ENCODE assay signal across 14 mouse cellular contexts in genomic region chr14:76836926-76837516, GRCm38 (mm10).
A peak's percentile ranks its signal among the peaks of the same experiment; 100 is the strongest.
DNase-seq lines count a peak whose midpoint lies in the region; ATAC-seq and TF ChIP-seq lines count a peak whose summit lies in the region.
"Had no signal": no experiment of that assay in that cellular context is flagged by ENCODE, and none has a peak within 500 bp of the region (broad histone marks: within the 10 kb centered on the region; RNA-seq: fewer than 3 reads in every experiment).

No protein-coding gene starts in this region.

- H3K27ac ChIP-seq in embryonic facial prominence, embryonic 12.5 days: peak overlapping the region; percentile 38; the same call in 1 of the 2 replicates
- no peak overlapping the region for H3K27ac ChIP-seq in embryonic facial prominence, embryonic 10.5 days (replicated peaks)
- 0 out of 2 replicates have a peak overlapping the region, but pooled peaks have one; percentile 43 for H3K27ac ChIP-seq in liver, embryonic 11.5 days (ENCODE audit: low read depth, low read length)
- no peak overlapping the region for H3K27ac ChIP-seq in liver, embryonic 12.5 days
- peak overlapping the region; percentile 9; the same call in 1 of the 2 replicates for H3K27ac ChIP-seq in limb, embryonic 14.5 days (replicated peaks; ENCODE audit: low read depth, low read length)
- H3K27ac ChIP-seq: heart, embryonic 13.5 days; limb, embryonic 12.5 days had no signal

- no peaks in the 10 kb centered on the region for H3K9me3 ChIP-seq in embryonic facial prominence, embryonic 12.5 days
- H3K9me3 ChIP-seq in embryonic facial prominence, embryonic 10.5 days: no peaks in the 10 kb centered on the region
- no peaks in the 10 kb centered on the region for H3K9me3 ChIP-seq in liver, embryonic 11.5 days (ENCODE audit: control insufficient read depth, low read length)
- no peaks in the 10 kb centered on the region for H3K9me3 ChIP-seq in liver, embryonic 12.5 days (replicated peaks)
- no peaks in the 10 kb centered on the region for H3K9me3 ChIP-seq in limb, embryonic 14.5 days (ENCODE audit: control insufficient read depth, low read length)
- H3K9me3 ChIP-seq: heart, embryonic 13.5 days; limb, embryonic 12.5 days had no signal

- H3K4me1 ChIP-seq in embryonic facial prominence, embryonic 12.5 days: 0 out of 2 replicates have a peak, but pooled peaks cover 5% of the 10 kb centered on the region
- 0 out of 2 replicates have a peak, but pooled peaks cover 4% of the 10 kb centered on the region for H3K4me1 ChIP-seq in embryonic facial prominence, embryonic 10.5 days
- no peaks in the 10 kb centered on the region for H3K4me1 ChIP-seq in liver, embryonic 11.5 days (replicated peaks; ENCODE audit: control insufficient read depth, insufficient read depth, low read length)
- H3K4me1 ChIP-seq in liver, embryonic 12.5 days: no peaks in the 10 kb centered on the region
- H3K4me1 ChIP-seq in limb, embryonic 14.5 days (ENCODE audit: control insufficient read depth, insufficient read depth, low read length): peaks cover 10% of the 10 kb centered on the region; the same call in 1 of the 2 replicates
- H3K4me1 ChIP-seq: heart, embryonic 13.5 days had no signal

- TF ChIP-seq POLR2A in limb, embryonic 14.5 days (IDR thresholded peaks at IDR 0.05; ENCODE audit: borderline replicate concordance, extremely low read depth, insufficient read depth, insufficient read length): no peak

- no peaks in the 10 kb centered on the region for H3K27me3 ChIP-seq in embryonic facial prominence, embryonic 12.5 days
- no peaks in the 10 kb centered on the region for H3K27me3 ChIP-seq in embryonic facial prominence, embryonic 10.5 days (replicated peaks; ENCODE audit: low read depth, poor library complexity, severe bottlenecking)
- no peaks in the 10 kb centered on the region for H3K27me3 ChIP-seq in liver, embryonic 11.5 days (replicated peaks; ENCODE audit: control insufficient read depth, insufficient read depth, low read length)
- H3K27me3 ChIP-seq in liver, embryonic 12.5 days (replicated peaks): no peaks in the 10 kb centered on the region
- H3K27me3 ChIP-seq in limb, embryonic 14.5 days (ENCODE audit: control insufficient read depth, insufficient read depth, low read length): no peaks in the 10 kb centered on the region
- H3K27me3 ChIP-seq: heart, embryonic 13.5 days; limb, embryonic 12.5 days had no signal

- H3K4me2 ChIP-seq in embryonic facial prominence, embryonic 12.5 days (replicated peaks): no peak overlapping the region
- no peak overlapping the region for H3K4me2 ChIP-seq in liver, embryonic 11.5 days
- no peak overlapping the region; the same call in 1 of the 2 replicates for H3K4me2 ChIP-seq in liver, embryonic 12.5 days
- H3K4me2 ChIP-seq in limb, embryonic 14.5 days (replicated peaks; ENCODE audit: low read depth, low read length, severe bottlenecking): no peak overlapping the region
- H3K4me2 ChIP-seq: heart, embryonic 13.5 days; limb, embryonic 12.5 days had no signal

- H3K4me3 ChIP-seq in embryonic facial prominence, embryonic 12.5 days: no peak overlapping the region
- H3K4me3 ChIP-seq in embryonic facial prominence, embryonic 10.5 days: no peak overlapping the region
- H3K4me3 ChIP-seq in liver, embryonic 11.5 days (ENCODE audit: low read depth, low read length): no peak overlapping the region
- no peak overlapping the region for H3K4me3 ChIP-seq in liver, embryonic 12.5 days
- no peak overlapping the region for H3K4me3 ChIP-seq in limb, embryonic 14.5 days (replicated peaks; ENCODE audit: low read length)
- H3K4me3 ChIP-seq: heart, embryonic 13.5 days; limb, embryonic 12.5 days had no signal

- H3K36me3 ChIP-seq in embryonic facial prominence, embryonic 12.5 days: no peaks in the 10 kb centered on the region
- no peaks in the 10 kb centered on the region for H3K36me3 ChIP-seq in embryonic facial prominence, embryonic 10.5 days (replicated peaks)
- no peaks in the 10 kb centered on the region for H3K36me3 ChIP-seq in liver, embryonic 11.5 days (ENCODE audit: control insufficient read depth, insufficient read depth, low read length)
- no peaks in the 10 kb centered on the region for H3K36me3 ChIP-seq in liver, embryonic 12.5 days
- H3K36me3 ChIP-seq in limb, embryonic 14.5 days (ENCODE audit: control insufficient read depth, insufficient read depth, low read length): no peaks in the 10 kb centered on the region
- H3K36me3 ChIP-seq: heart, embryonic 13.5 days; limb, embryonic 12.5 days had no signal

- no peak for DNase-seq in embryonic facial prominence, embryonic 10.5 days (ENCODE audit: low spot score)
- no peak for DNase-seq in liver, embryonic 11.5 days (ENCODE audit: low spot score)
- no peak for DNase-seq in limb, embryonic 14.5 days (ENCODE audit: low spot score)
- DNase-seq in thymus, postnatal 14 days: no peak
- DNase-seq in layer of hippocampus, adult 9-11 months: no peak
- DNase-seq: cerebellum, adult 11-12 months; layer of hippocampus, postnatal 36 days; lung, postnatal 14 days; retina, postnatal 1 day had no signal

- no peak overlapping the region for H3K9ac ChIP-seq in embryonic facial prominence, embryonic 12.5 days
- H3K9ac ChIP-seq in liver, embryonic 11.5 days (ENCODE audit: low read depth, low read length): no peak overlapping the region
- H3K9ac ChIP-seq in liver, embryonic 12.5 days: no peak overlapping the region
- no peak overlapping the region for H3K9ac ChIP-seq in limb, embryonic 14.5 days (ENCODE audit: low read depth, low read length, severe bottlenecking)
- H3K9ac ChIP-seq: heart, embryonic 13.5 days; limb, embryonic 12.5 days had no signal

- ATAC-seq in embryonic facial prominence, embryonic 12.5 days (ENCODE audit: insufficient number of reproducible peaks, insufficient read depth, low FRiP score, low TSS enrichment): no peak
- no peak for ATAC-seq in liver, embryonic 11.5 days (replicated peaks; ENCODE audit: low FRiP score)
- ATAC-seq in liver, embryonic 12.5 days: no peak
- no peak for ATAC-seq in limb, embryonic 14.5 days (ENCODE audit: low FRiP score, low read depth)
- no peak for ATAC-seq in erythroid progenitor cell, adult 5-6 weeks (replicated peaks; ENCODE audit: low FRiP score, poor library complexity, severe bottlenecking)

- WGBS in embryonic facial prominence, embryonic 12.5 days: 57% methylated on average over 10 of the region's 10 CpGs
- WGBS in embryonic facial prominence, embryonic 10.5 days: 73% methylated on average over 10 of the region's 10 CpGs
- 71% methylated on average over 10 of the region's 10 CpGs for WGBS in liver, embryonic 11.5 days
- WGBS in liver, embryonic 12.5 days (ENCODE audit: insufficient replicate concordance): 65% methylated on average over 10 of the region's 10 CpGs
- WGBS in limb, embryonic 14.5 days: 34% methylated on average over 10 of the region's 10 CpGs

Comparison
In these comparisons a context has a peak if more than half of its experiments do, and no peak if none do; other contexts are left out.
1. H3K27ac ChIP-seq: peak in embryonic facial prominence, embryonic 12.5 days (single experiment), liver, embryonic 11.5 days (single experiment) and limb, embryonic 14.5 days (single experiment); none in embryonic facial prominence, embryonic 10.5 days (single experiment) and liver, embryonic 12.5 days (single experiment).